In the genomic region with DNA sequence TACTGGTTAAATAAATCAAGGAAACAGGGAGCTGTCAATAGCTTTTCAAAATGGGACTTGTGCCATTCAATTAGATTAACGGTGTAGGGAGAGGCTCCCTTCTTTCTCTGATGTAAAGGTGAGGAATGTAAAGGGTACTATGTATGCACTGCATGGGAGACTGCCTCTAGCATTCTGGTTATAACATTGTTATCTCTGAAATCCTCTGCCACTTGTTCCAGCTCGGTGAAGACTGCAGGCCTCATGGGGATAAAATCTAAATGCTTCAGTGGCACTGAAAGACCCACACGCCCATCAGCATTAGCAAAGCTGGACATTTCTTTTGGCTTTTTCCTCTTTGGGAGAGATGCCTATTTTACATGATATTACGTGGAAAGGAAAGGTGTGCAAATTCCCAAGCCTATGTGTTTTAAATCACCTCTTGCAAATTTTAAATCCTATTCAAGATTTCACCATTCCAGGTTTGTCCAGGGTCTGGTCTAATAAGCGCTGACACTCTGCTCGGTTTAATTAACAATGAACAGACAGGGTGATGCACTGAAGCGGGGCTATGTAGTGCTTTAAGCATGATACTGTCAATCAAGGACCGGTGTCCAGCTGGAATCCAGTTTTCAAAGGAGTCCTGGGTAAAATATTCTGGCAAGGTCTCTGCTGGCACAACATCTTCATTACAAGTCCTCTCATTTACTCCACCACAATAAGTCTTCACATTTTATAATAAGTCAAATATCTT, we compare ENCODE assay signal across 14 mouse cellular contexts.
A peak's percentile ranks its signal among the peaks of the same experiment; 100 is the strongest.
DNase-seq lines count a peak whose midpoint lies in the region; ATAC-seq lines count a peak whose summit lies in the region.
"Had no signal": no experiment of that assay in that cellular context is flagged by ENCODE, and none has a peak within 500 bp of the region (broad histone marks: within the 10 kb centered on the region; RNA-seq: fewer than 3 reads in every experiment).

No protein-coding gene starts in this region.

- no peaks in the 10 kb centered on the region for H3K9me3 ChIP-seq in hindbrain, embryonic 11.5 days (ENCODE audit: control insufficient read depth, low read length)
- no peaks in the 10 kb centered on the region for H3K9me3 ChIP-seq in hindbrain, embryonic 10.5 days
- no peaks in the 10 kb centered on the region for H3K9me3 ChIP-seq in forebrain, embryonic 15.5 days
- no peaks in the 10 kb centered on the region for H3K9me3 ChIP-seq in midbrain, embryonic 11.5 days (ENCODE audit: control insufficient read depth, low read length)
- H3K9me3 ChIP-seq: intestine, embryonic 15.5 days; limb, embryonic 15.5 days had no signal

- H3K4me2 ChIP-seq in hindbrain, embryonic 11.5 days (replicated peaks; ENCODE audit: low read depth, low read length): no peak overlapping the region
- no peak overlapping the region for H3K4me2 ChIP-seq in forebrain, embryonic 15.5 days (replicated peaks)
- no peak overlapping the region for H3K4me2 ChIP-seq in midbrain, embryonic 11.5 days
- H3K4me2 ChIP-seq: intestine, embryonic 15.5 days; limb, embryonic 15.5 days had no signal

- DNase-seq in hindbrain, embryonic 11.5 days (ENCODE audit: low spot score): peak; percentile 17
- DNase-seq in hindbrain, embryonic 10.5 days (ENCODE audit: low spot score): no peak
- DNase-seq in midbrain, embryonic 11.5 days (ENCODE audit: low spot score, missing footprints): peak; percentile 90
- DNase-seq in urinary bladder, postnatal 14 days (ENCODE audit: low spot score): no peak
- no peak for DNase-seq in urinary bladder, adult 18-20 months (ENCODE audit: low spot score in 2 of 2)
- DNase-seq in layer of hippocampus, postnatal 14 days (ENCODE audit: low spot score in 2 of 2): no peak
- DNase-seq: cerebellum, adult 11-12 months; lung, adult 2 months; thymus, postnatal 36 days had no signal

- no peak overlapping the region for H3K4me3 ChIP-seq in hindbrain, embryonic 11.5 days (ENCODE audit: low read depth, low read length)
- H3K4me3 ChIP-seq in hindbrain, embryonic 10.5 days: no peak overlapping the region
- no peak overlapping the region for H3K4me3 ChIP-seq in forebrain, embryonic 15.5 days
- no peak overlapping the region for H3K4me3 ChIP-seq in midbrain, embryonic 11.5 days (ENCODE audit: low read depth, low read length)
- H3K4me3 ChIP-seq: intestine, embryonic 15.5 days; limb, embryonic 15.5 days had no signal

- no peaks in the 10 kb centered on the region for H3K27me3 ChIP-seq in hindbrain, embryonic 11.5 days (ENCODE audit: control insufficient read depth, insufficient read depth, low read length)
- H3K27me3 ChIP-seq in hindbrain, embryonic 10.5 days (ENCODE audit: insufficient read depth, poor library complexity, severe bottlenecking): no peaks in the 10 kb centered on the region
- no peaks in the 10 kb centered on the region for H3K27me3 ChIP-seq in forebrain, embryonic 15.5 days
- H3K27me3 ChIP-seq in midbrain, embryonic 11.5 days (ENCODE audit: control insufficient read depth, insufficient read depth, low read length): no peaks in the 10 kb centered on the region
- H3K27me3 ChIP-seq: intestine, embryonic 15.5 days; limb, embryonic 15.5 days had no signal

- 46% methylated on average over 8 of the region's 8 CpGs for WGBS in hindbrain, embryonic 11.5 days
- WGBS in hindbrain, embryonic 10.5 days: 38% methylated on average over 8 of the region's 8 CpGs
- 16% methylated on average over 8 of the region's 8 CpGs for WGBS in forebrain, embryonic 15.5 days
- WGBS in midbrain, embryonic 11.5 days: 16% methylated on average over 8 of the region's 8 CpGs

- no peaks in the 10 kb centered on the region for H3K4me1 ChIP-seq in hindbrain, embryonic 11.5 days (replicated peaks; ENCODE audit: control insufficient read depth, insufficient read depth, low read length)
- H3K4me1 ChIP-seq in hindbrain, embryonic 10.5 days (replicated peaks): peaks cover 11% of the 10 kb centered on the region
- H3K4me1 ChIP-seq in forebrain, embryonic 15.5 days: peaks cover 10% of the 10 kb centered on the region; the same call in 1 of the 2 replicates
- peaks cover 6% of the 10 kb centered on the region; the same call in 1 of the 2 replicates for H3K4me1 ChIP-seq in midbrain, embryonic 11.5 days (ENCODE audit: control insufficient read depth, insufficient read depth, low read length)
- H3K4me1 ChIP-seq: intestine, embryonic 15.5 days; limb, embryonic 15.5 days had no signal

- no peak overlapping the region for H3K27ac ChIP-seq in hindbrain, embryonic 11.5 days (ENCODE audit: low read depth, low read length)
- H3K27ac ChIP-seq in hindbrain, embryonic 10.5 days: no peak overlapping the region
- no peak overlapping the region for H3K27ac ChIP-seq in forebrain, embryonic 15.5 days (replicated peaks)
- H3K27ac ChIP-seq in midbrain, embryonic 11.5 days (ENCODE audit: low read depth, low read length): no peak overlapping the region
- H3K27ac ChIP-seq: intestine, embryonic 15.5 days; kidney, postnatal 0 days; limb, embryonic 15.5 days; macrophage had no signal

- H3K9ac ChIP-seq in hindbrain, embryonic 11.5 days (ENCODE audit: low read depth, low read length): no peak overlapping the region
- H3K9ac ChIP-seq in forebrain, embryonic 15.5 days (replicated peaks): no peak overlapping the region
- no peak overlapping the region for H3K9ac ChIP-seq in midbrain, embryonic 11.5 days (ENCODE audit: low read length)
- H3K9ac ChIP-seq: intestine, embryonic 15.5 days; limb, embryonic 15.5 days had no signal

- ATAC-seq in hindbrain, embryonic 11.5 days (ENCODE audit: low FRiP score): peak; percentile 86
- 0 out of 2 replicates have a peak, but pooled peaks have one; percentile 53 for ATAC-seq in forebrain, embryonic 15.5 days (replicated peaks)
- peak; percentile 82 for ATAC-seq in midbrain, embryonic 11.5 days (ENCODE audit: low FRiP score)
- ATAC-seq: intestine, embryonic 15.5 days had no signal

- H3K36me3 ChIP-seq in hindbrain, embryonic 11.5 days (ENCODE audit: control insufficient read depth, insufficient read depth, low read length): no peaks in the 10 kb centered on the region
- H3K36me3 ChIP-seq in hindbrain, embryonic 10.5 days: no peaks in the 10 kb centered on the region
- H3K36me3 ChIP-seq in forebrain, embryonic 15.5 days: no peaks in the 10 kb centered on the region
- no peaks in the 10 kb centered on the region for H3K36me3 ChIP-seq in midbrain, embryonic 11.5 days (ENCODE audit: control insufficient read depth, insufficient read depth, low read length)
- H3K36me3 ChIP-seq: intestine, embryonic 15.5 days; limb, embryonic 15.5 days had no signal

Comparison
In these comparisons a context has a peak if more than half of its experiments do, and no peak if none do; other contexts are left out.
1. DNase-seq: peak in hindbrain, embryonic 11.5 days (single experiment) and midbrain, embryonic 11.5 days (single experiment); none in hindbrain, embryonic 10.5 days (single experiment), urinary bladder, postnatal 14 days (single experiment), urinary bladder, adult 18-20 months (0 of 2) and layer of hippocampus, postnatal 14 days (0 of 2).
2. Peak in every context shown above with its lines, with median percentiles within 50 percentile points of each other: ATAC-seq.